Mouse (Mus musculus) brain, embryonic 14.5 days (tissue): Measurements from ENCODE around the gene Epha5. TPM values are rescaled to one million over a fixed set of nuclear protein-coding genes. Genes with fewer than 3 reads are reported as not detected.

ENCODE experiments used
- DNase-seq: peaks from one replicate; pipeline ENCODE4 v3.0.0-alpha.2; 2011; ENCODE audit warnings: low read depth
- CTCF ChIP-seq: fragments of 200-500 bp; IDR thresholded peaks from 2 replicates; pipeline ENCODE4 v1.5.1; 2012; ENCODE audit warnings: inconsistent platforms, mild to moderate bottlenecking, moderate library complexity, borderline replicate concordance; ENCODE audit not compliant: insufficient read depth, insufficient read length; ENCODE audit errors: extremely low read depth
- POLR2A ChIP-seq: fragments of 200-500 bp; IDR thresholded peaks from 2 replicates; pipeline ENCODE4 v1.6.1; 2012; ENCODE audit warnings: mild to moderate bottlenecking, inconsistent platforms, borderline replicate concordance; ENCODE audit not compliant: poor library complexity, insufficient read depth, insufficient read length, severe bottlenecking; ENCODE audit errors: extremely low read depth
- polyA plus RNA-seq: library from polyadenylated mRNA; depleted of rRNA; stranded (reverse); fragments of >200 nt; gene quantifications from 2 replicates; pipeline ENCODE4 v1.2.3, GENCODE M21; 2012

Epha5 gene
- polyA plus RNA-seq, 1 experiment: 45.0 TPM

- TF ChIP-seq POLR2A (no peak), CTCF (no peak)
Measured at GRCm38 (mm10) chr5:84353069-84353468, 64.1 kb downstream of the Epha5 start.

GRCm38 (mm10) chr5:84346728-84347499 is 70.3 kb downstream of the Epha5 start:
- no peak for DNase-seq
- TF ChIP-seq CTCF (no peak), POLR2A (no peak)

More at GRCm38 (mm10) chr5:84353069-84353468, 64.1 kb downstream of the Epha5 start:
- DNase-seq: no peak

- peak; percentile 65 for DNase-seq
- TF ChIP-seq POLR2A: no peak
- TF ChIP-seq CTCF: no peak
Measured at GRCm38 (mm10) chr5:84335834-84336465, 81.2 kb downstream of the Epha5 start.

GRCm38 (mm10) chr5:84334481-84334880 is 82.7 kb downstream of the Epha5 start:
- DNase-seq: peak; percentile 82
- TF ChIP-seq POLR2A (no peak), CTCF (no peak)

GRCm38 (mm10) chr5:84331631-84332030 is 85.6 kb downstream of the Epha5 start:
- no peak for DNase-seq
- TF ChIP-seq CTCF (no peak), POLR2A (no peak)

GRCm38 (mm10) chr5:84320553-84320952 is 96.6 kb downstream of the Epha5 start:
- DNase-seq: peak; percentile 46
- TF ChIP-seq POLR2A: no peak
- no peak for TF ChIP-seq CTCF

- DNase-seq: no peak
- TF ChIP-seq CTCF (no peak), POLR2A (no peak)
Measured at GRCm38 (mm10) chr5:84320138-84320537, 97.0 kb downstream of the Epha5 start.

GRCm38 (mm10) chr5:84318814-84319340 is 98.3 kb downstream of the Epha5 start:
- no peak for TF ChIP-seq POLR2A
- no peak for TF ChIP-seq CTCF
- DNase-seq: no peak

- no peak for DNase-seq
- no peak for TF ChIP-seq POLR2A
- TF ChIP-seq CTCF: no peak
Measured at GRCm38 (mm10) chr5:84317839-84318238, 99.3 kb downstream of the Epha5 start.

- TF ChIP-seq POLR2A: no peak
- TF ChIP-seq CTCF: no peak
- no peak for DNase-seq
Measured at GRCm38 (mm10) chr5:84313619-84314018, 103.6 kb downstream of the Epha5 start.

- DNase-seq: peak; percentile 72
Measured at GRCm38 (mm10) chr5:84298878-84299736, 118.1 kb downstream of the Epha5 start.

More at GRCm38 (mm10) chr5:84298878-84299736, 118.1 kb downstream of the Epha5 start:
- TF ChIP-seq CTCF (no peak), POLR2A (no peak)
